Mouse (Mus musculus): ENCODE measurements around the gene Wdr19. TPM values are rescaled to one million over a fixed set of nuclear protein-coding genes. Genes with fewer than 3 reads are reported as not detected.

The Wdr19 gene
- polyA plus RNA-seq, 1 experiment from 2014 or later: 12.8 TPM

Other genes with a start within 250 kb of the Wdr19 start
- 0.62 and 0.77 TPM in 2 replicates for gene Tlr6, start 239.6 kb upstream of the Wdr19 start, polyA plus RNA-seq (2015; fragmentation: Nextera tagmentation; extraction: Ambion mirVana)
- 42.8 and 44.6 TPM in 2 replicates for gene Fam114a1, start 229.6 kb upstream of the Wdr19 start, polyA plus RNA-seq (2015; fragmentation: Nextera tagmentation; extraction: Ambion mirVana)
- gene Tmem156, start 107.6 kb upstream of the Wdr19 start, polyA plus RNA-seq (2015; fragmentation: Nextera tagmentation; extraction: Ambion mirVana): 0.17 and 0.28 TPM in 2 replicates
- 13.7 and 15.8 TPM in 2 replicates for gene Klhl5, start 92.2 kb upstream of the Wdr19 start, polyA plus RNA-seq (2015; fragmentation: Nextera tagmentation; extraction: Ambion mirVana)
- 70.8 and 87.8 TPM in 2 replicates for gene Rfc1, start 136.0 kb downstream of the Wdr19 start, polyA plus RNA-seq (2015; fragmentation: Nextera tagmentation; extraction: Ambion mirVana)
- 0.09 and 0.20 TPM in 2 replicates for gene Klb, start 148.6 kb downstream of the Wdr19 start, polyA plus RNA-seq (2015; fragmentation: Nextera tagmentation; extraction: Ambion mirVana)
- gene Rpl9, start 191.7 kb downstream of the Wdr19 start, polyA plus RNA-seq (2015; fragmentation: Nextera tagmentation; extraction: Ambion mirVana): 901 and 990 TPM in 2 replicates
- 67.2 and 71.4 TPM in 2 replicates for gene Lias, start 191.8 kb downstream of the Wdr19 start, polyA plus RNA-seq (2015; fragmentation: Nextera tagmentation; extraction: Ambion mirVana)
- 103 and 109 TPM in 2 replicates for gene Ugdh, start 236.3 kb downstream of the Wdr19 start, polyA plus RNA-seq (2015; fragmentation: Nextera tagmentation; extraction: Ambion mirVana)

Measured in kidney, embryonic 16.5 days (tissue).